Mouse (Mus musculus) neural tube, embryonic 10.5 days (tissue): ENCODE measurements around the gene Arrb2.
A peak's percentile ranks its signal among the peaks of the same experiment; 100 is the strongest.
"Not testable (repeated sequence)": the region's sequence is repeated elsewhere in the genome, so short reads cannot be mapped to it uniquely, and the experiment has no call there.

Experiments used
- DNase-seq: peaks from one replicate; pipeline ENCODE4 v3.0.0-alpha.2; 2017; ENCODE audit warnings: low spot score; ENCODE audit errors: extremely low spot score

The Arrb2 gene

DNA sequence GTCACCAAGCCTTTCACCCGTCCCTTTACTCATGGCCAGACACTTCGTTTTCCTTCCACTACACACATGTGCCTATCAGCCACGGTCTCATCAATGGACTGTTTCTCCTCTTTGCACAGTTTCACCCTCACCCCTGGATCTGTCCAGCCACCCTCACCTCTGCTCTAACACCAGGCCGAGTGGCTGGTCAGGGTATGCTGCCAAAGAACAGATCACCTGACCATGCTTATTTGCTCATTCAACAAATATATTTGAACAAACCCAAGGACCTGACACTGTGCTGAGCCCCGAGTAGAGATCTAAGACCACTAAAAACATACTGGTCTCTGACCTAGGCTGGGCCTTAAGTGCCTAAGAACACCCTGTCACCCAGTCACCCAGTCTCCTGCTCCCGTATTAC, 12.2 kb downstream of the Arrb2 start:
- DNase-seq: no peak

DNA sequence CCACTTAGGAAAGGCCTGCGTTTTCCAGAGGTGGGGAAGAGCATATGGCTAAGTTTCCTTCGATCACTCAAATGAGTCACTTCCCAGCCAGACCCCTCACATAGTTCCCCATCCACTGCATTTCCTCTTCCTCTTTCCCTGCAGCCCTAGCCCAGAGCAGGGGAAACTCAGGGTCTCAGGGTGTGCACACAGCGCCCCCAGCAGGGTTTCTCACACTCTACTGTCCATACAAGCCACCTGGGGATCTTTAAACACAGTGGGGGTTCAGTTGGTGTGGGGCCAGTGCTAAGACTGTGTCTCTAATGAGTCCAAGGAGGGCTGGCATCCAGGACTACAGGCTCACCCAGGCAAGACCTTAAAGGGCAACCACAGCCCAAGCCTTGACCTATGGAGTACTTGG, 14.3 kb downstream of the Arrb2 start:
- no peak for DNase-seq

DNA sequence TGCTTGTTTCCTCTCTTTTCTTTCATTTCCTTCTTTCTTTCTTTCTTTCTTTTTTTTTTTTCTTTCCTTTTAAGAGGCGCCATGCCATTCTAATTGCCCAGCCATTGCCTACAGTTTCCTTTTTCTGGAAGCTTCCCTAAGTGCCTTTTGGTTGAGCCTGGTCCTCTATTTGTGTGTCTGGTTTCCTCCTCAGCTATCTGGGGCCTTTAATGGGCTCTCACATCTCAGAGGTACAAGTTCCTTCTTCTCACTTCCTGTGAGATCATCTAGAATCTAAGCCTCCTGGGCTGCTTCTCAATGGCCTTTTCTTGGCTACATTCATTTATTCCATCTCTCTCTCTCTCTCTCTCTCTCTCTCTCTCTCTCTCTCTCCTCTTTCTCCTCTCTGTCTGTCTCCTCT, 14.9 kb downstream of the Arrb2 start:
- DNase-seq: no peak

DNA sequence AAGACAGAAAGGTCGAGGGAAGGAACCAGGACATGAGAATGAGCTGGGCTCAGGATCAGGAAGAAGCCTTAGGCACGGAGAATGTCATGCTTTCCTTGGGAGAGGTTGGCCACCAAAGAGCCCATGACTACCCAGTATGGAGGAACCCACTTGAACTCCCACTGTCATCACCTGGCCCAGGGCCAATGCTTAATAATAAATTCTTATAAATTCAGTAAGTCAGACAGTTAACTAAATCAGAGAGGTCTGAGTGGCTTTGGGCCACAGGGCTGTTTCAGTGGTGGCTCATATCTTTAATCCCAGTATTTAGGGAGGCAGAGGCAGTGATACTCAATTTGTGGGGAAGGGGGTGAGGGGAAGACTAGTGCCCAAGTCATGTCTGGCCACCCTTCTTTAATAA, 18.5 kb downstream of the Arrb2 start:
- DNase-seq: no peak

DNA sequence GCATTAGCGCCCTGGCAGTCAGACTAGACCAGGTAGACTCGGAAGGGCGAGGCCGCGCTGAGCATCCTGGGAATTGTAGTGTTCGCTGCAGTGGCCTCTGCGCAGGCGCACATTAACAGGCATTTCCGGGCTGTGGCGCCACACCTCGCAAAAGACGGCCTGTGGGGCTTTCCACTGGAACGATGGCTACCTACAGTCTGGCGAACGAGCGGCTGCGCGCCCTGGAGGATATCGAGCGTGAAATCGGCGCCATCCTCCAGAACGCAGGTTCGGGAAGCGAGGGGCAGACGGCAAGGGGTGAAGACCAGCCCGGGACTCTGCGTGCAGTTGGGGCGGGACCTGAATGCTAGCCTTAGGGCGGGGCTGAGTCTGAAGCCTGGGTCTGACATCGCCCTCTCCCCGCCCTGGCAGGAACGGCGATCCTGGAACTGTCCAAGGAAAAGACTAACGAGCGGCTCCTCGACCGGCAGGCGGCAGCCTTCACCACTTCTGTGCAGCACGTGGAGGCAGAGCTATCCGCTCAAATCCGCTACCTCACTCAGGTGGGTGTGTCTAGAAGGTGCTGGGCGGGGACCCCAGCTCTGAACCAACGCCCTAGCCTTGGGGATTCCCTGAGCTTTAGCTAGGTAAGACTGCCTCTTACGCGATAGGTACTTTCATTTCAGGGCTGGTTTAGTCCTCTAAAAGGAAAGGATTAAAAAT, 19.5 kb downstream of the Arrb2 start, which contains the start of gene Med11:
Gene Med11, plus strand, starts transcription at position 123 of the 702 bp plus-strand sequence.
- peak; percentile 95 for DNase-seq

DNA sequence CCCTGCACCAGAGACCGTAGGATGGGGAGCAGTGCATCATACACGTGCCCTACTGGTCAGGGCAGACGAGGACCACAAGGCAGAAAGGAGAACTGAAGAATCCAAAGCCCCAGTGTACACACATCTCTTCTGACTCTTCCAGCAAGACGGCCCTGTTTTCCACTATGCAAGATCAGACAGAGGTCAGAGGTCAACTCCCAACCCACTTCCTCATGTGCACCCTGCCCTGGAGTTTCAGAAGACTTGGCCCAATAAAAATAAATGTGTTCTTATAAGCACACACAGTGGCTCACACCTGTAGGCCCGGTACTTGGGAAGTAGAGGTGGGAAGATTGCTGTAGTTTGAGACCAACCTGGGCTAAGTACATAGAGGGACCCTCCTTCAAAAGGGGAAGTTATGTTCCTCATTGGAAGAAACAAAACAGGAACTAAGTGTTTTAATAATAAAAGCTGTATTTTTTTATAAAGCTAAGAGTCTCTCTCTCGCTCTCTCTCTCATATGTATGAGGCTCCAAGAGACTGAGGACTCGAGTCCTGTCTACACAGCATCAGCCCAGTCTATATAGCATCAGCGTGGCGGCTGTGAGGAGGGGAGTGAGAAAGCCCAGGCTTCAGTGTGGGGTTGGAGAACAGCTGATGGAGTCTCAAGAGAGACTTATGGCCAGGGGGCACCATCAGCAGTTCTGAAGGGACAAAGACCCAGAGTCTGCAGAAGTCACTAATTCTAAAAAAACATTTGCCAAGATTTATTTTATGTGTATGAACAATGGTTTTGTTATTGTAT, 21.0 kb downstream of the Arrb2 start:
- DNase-seq: no peak

DNA sequence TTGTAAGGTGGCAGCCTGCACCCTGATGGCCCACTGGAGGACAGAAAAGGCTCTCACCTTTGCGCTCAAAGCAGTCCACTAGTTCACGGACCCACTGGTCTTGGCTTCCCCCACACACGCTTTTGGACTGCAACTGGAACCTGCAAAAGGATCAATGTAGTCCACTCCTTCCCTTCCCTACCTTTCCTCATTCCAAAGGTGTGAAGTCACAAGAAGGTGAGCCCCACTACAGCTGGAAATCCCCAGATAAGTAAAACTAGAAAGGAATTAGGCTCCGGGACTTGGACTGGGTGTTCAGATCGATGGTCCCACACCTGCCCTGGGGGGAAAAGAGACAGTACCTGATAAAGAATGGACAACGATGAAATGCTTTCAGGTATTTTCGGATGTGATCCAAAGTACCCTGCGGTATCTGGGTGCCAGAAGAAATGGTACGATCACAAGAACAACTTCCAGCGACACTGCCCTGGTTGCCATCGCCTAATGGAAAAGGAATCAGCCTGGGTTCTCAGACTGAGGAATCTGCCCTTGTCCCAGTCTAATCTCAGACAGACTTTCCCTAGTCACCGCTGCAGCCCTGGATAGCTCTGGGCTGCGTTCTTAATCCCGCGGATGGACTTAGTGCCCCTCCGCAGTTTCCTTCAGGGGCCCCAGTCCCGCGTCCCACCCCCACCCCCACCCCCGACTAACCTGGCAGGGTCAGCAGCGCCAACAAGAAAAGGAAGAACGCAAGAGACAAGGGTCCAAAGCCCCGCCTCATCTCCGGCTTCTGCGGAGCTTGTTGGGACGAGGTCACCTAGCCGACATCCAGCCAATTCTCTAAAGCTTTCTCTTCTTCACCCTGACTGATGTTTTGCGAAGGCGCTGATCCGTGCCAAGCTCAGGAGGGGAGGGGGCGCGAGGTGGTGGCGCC, 26.5 kb downstream of the Arrb2 start, which contains the start of gene Zmynd15:
Gene Zmynd15, plus strand, starts transcription at position 746 of the 913 bp plus-strand sequence.
- peak; percentile 33 for DNase-seq

DNA sequence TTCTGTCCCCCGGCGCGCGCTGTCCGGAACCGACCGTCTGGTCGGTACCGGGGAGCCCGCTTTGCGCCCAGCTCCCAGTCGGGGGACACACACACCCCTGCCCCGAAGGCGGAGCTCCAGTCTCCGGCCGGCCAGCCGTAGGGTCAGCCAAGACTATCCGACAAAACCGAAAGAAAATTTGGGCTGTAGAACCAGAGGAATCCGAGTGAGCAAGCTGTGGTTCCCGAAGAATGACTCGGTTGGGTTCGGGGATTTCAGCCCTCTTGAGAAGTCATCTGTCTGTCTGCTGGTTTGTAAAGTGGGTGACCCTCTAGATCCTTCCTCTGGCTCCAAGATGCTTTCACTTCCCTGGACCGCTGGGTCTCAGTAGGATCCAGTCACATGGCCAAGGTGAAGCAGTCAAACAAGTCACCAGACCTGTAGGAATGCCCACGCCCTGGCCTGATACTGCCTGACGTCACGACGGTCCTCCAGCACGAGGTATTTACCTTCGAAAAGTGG, 27.2 kb downstream of the Arrb2 start, which contains the start of gene Cxcl16:
Gene Cxcl16, minus strand, starts transcription at position 384 of the 501 bp plus-strand sequence.
- peak; percentile 40 for DNase-seq

DNA sequence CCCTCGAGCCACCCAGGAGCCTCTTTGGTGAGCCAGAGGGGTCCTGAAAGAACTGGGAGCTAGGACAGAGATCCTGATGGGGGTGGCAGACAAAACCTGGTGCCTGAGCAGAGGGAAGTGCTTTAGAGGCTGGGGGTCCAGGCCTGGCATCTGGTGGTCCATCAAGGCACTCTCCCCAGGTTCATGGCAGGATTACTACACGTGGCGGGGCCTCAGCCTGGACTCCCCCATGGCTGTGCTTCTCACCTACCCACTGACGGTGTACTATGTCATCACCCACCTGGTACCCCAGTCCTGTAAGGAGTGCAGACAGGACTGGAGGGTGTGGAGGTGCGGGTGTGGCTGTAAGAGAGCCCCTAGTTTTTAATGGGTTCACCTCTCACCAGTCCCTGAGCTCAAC, 31.5 kb downstream of the Arrb2 start:
- DNase-seq: no peak

DNA sequence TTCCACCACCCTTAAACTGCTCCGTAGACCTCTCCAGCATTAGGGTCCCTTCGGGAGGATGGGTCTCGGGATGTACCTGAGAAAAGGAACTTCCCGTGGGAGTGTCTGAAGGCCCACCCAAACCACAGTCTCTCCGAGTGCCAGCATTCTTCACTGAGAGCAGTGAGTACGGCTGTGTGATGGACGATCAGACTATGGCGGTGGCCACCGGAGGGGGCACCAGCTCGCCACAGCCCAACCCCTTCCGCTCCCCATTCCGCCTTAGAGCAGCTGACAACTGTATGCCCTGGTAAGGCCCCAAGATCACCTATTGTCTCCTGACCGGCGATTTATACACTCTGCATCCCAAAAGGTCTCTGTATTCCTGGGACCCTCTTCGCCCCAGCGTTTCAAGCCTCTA, 32.8 kb downstream of the Arrb2 start:
- peak; percentile 27 for DNase-seq

DNA sequence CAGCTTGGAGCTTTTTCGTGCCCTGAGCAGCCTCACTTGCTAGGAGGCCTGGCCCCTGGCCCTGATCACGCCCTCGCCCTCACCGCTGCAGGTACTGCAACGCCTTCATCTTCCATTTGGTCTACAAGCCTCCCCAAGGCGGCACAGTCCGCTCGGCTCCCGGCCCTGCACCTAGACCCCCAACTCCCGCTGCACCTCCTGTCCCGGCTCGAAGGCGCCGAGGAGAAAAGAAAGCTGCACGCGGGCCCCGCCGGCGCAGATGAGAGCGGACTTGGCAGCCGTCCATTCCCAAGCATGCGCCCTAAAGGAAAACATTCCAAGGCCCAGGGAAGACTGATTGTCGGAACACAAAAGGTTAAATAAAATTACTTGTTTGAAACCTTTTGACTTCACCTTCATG, 33.4 kb downstream of the Arrb2 start:
- peak; percentile 27 for DNase-seq

DNA sequence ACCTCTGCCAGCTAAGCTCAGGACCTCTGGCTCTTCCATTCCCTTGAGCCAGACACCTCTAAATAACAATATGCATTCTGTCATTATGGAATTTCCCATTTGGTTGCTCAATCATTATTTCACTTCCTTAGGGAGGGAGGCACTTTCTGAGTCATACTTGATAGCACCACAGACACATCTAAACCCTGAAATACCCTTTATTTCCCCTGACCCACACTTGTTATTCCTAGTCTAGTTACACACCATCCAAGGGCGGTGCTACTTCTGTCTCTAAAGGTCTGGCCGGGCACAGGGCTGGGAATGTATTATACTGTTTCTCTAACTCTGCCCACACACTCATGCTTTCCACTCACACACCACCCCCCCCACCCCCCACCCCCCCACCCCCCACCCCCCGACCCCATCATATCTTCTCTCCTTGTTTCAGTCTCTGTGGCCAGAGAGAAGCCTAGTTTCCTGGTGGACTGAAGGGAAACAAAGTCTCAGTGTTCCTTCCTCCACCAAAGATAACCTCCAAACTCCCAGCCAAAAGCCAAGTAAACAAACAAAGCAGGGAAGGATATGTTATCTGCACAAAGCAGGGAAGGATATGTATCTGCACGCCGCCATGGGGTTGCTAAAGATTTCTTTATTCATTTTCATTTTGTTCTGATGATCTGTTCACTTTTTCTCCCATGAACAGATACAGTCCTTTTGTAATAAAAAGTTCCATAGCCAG, 35.6 kb downstream of the Arrb2 start:
- DNase-seq: no peak

DNA sequence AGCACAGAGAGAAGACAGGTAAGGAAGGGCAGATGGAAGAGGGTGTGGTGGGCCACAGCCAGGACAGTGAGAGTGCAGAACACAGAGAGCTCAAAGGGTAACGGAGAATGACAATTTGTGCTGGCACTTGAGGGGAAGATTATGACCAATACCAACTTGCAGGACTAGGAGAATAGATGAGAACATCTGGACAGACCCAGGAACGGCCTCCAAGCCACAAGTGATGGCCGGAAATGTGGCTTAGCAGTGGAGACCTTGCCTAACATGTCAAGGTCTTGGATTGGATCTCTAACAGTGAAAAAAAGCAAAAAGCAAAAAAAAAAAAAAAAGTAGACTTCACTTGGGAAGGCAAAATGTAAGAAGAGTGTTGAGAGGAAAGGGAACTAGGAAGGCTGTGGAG, 37.3 kb downstream of the Arrb2 start:
- DNase-seq: no peak

DNA sequence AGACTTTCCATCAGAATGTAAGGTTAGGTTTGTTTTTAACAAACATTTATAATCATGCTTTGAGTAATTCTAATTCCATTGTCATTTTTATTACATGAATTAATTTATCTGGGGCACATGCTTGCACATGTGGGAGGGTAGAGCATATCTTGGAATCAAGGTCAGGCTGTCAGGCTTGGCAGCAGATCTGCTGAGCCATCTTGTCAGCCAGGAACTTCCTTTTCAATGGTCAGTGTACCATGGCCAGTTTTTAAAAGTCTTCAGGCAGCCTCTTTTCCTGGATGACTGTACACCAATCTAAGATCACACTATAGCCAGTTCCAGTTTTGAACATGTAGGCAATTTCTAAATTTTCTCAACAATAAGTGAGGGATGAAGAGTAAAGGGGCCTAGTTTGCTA, 40.3 kb downstream of the Arrb2 start:
- no peak for DNase-seq

DNA sequence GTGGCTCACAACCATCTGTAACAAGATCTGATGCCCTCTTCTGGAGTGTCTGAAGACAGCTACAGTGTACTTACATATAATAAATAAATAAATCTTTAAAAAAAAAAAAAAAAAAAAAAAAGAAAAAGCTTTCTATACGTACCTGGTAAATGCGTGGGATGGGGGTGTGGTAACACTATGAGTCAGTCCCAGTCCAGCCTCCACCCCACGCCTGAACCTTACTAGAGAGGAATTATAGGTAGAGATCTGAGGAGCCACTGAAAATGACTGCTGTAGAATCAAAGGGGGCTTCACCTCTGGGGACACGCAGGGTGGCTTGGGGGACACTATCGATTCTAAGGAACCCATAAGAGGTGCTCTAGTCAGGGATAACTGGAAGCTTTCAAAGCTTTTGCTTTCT, 40.9 kb downstream of the Arrb2 start:
- DNase-seq: not testable (repeated sequence)

DNA sequence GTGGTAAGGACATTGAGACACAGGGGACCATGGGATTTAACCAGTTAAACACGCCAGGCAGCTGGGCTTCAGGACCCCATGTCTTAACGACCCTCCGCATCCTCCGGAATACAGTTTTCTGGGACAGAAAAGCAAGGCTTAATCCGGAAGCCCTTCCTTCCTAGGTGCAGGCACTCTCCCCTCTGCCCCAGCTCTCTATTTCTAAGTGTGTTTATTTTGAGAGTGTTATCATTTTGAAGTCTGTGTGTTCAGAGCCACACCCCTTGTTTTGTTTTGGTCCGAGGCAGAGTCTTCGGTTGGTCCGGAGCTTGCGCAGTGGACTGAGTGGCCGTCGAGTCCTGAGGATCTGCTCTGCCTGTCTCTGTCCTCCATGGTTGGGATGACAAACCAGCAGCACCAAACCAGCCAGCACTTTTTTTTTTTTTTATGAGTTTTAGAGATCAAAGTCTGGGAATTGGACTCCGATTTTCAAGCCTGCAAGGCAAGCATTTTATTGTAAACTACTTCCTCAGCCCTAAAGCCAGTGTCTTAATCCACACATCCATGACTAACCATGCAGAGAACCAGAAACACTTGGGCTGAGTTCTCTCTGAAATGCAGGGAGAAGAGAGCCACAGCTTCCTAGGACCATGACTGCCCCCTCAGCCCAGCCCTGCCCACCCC, 42.6 kb downstream of the Arrb2 start:
- DNase-seq: no peak

DNA sequence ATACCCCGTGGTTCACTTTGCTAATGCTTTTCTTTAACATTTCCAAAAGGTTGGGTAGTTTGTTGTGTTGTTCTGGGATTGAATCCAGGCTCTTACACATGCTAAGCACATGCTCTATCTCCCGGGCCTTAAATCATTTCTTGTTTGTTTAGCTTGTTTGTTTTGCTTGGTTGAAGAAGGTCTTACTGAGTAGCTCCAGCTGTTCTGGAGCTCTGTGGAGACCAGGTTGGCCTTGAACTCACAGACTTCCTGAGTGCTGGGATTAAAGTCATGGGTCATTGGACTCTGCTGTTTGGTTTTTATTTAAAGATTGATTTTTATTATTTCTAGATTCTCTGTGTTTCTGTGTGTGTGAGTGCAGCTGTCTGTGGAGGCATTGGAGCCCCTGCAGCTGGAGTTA, 53.1 kb downstream of the Arrb2 start:
- no peak for DNase-seq

DNA sequence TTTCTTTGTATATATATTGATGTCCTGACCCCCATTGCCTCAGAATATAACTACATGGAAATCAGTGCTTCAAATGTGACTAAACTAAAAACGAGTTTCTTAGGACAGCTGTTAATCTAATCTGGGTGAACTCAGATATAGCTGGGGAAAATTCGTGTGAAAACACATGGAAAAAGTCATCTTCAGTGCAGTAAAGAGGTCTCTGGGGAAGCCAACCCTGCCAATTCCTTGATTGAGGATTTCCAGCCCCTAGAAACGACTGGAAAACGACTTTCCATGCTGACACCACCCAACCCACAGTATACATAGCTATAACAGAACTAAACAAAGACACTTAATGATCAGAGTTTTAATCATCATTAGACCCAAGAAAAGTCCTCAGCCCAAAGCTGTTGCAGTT, 55.4 kb downstream of the Arrb2 start:
- no peak for DNase-seq

DNA sequence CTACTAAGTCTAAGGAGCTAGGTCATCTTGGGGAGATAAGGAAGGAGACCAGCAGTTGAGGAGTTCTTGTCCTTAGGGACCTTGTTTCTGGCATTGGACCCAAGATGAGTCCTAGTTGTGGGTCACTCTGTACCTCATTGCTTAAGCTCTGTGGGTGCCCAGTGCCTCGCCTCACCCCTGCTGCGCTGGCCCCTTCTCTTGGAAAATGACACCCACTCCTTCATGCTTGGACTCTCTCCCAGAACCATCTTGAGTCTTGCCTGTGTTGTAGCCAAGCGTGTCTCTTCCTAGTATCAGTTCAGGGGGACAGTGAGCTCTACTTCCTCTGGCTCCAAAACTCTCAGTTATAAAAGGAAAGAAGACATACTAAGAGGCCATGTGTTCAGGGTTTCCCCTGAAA, 56.7 kb downstream of the Arrb2 start:
- no peak for DNase-seq

DNA sequence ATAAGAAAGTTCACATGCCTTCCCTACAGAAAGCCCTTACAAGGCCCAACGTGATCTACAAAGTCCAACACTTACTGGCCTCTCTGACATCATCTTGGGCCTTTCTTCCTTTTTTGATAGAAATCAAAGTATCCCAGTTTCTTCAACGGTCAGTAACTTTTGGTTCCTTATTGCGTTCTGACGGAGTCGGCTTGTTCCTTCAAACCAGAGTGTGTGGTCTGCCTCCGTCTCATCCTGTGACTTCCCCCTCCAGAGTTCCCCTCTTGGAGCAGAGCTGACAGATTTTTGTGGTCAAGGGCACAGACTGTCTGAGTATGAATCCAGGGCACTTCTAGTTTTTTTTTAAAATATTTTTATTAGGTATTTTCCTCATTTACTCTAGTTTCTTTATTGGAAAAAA, 57.2 kb downstream of the Arrb2 start:
- no peak for DNase-seq
